Mouse (Mus musculus) neural tube, embryonic 15.5 days (tissue): Measurements from ENCODE around the gene Hoxd10. TPM values are rescaled to one million over a fixed set of nuclear protein-coding genes. Genes with fewer than 3 reads are reported as not detected.

Experiments used
- ATAC-seq: fragments of 200-750 bp; cut with Nextera tagmentation; 2 replicates; pipeline ENCODE4 v1.8.0; 2017; ENCODE audit warnings: mild to moderate bottlenecking, moderate TSS enrichment, moderate library complexity; ENCODE audit not compliant: low FRiP score
- H3K27ac ChIP-seq: fragments of 300-500 bp; sonication (generic); replicated peaks from 2 replicates; pipeline ENCODE4 v1.5.1; 2015; ENCODE audit warnings: mild to moderate bottlenecking, inconsistent platforms
- H3K27me3 ChIP-seq: fragments of 300-500 bp; sonication (generic); replicated peaks from 2 replicates; pipeline ENCODE4 v1.6.1; 2015; ENCODE audit warnings: inconsistent platforms
- H3K36me3 ChIP-seq: fragments of 300-500 bp; sonication (generic); 2 replicates; pipeline ENCODE4 v1.6.1; 2015; ENCODE audit warnings: inconsistent platforms
- H3K4me1 ChIP-seq: fragments of 300-500 bp; sonication (generic); 2 replicates; pipeline ENCODE4 v1.6.1; 2015; ENCODE audit warnings: inconsistent platforms
- H3K4me2 ChIP-seq: fragments of 300-500 bp; sonication (generic); 2 replicates; pipeline ENCODE4 v1.6.1; 2015; ENCODE audit warnings: inconsistent platforms, mild to moderate bottlenecking, moderate library complexity
- H3K4me3 ChIP-seq: fragments of 300-500 bp; sonication (generic); replicated peaks from 2 replicates; pipeline ENCODE4 v1.5.1; 2015; ENCODE audit warnings: mild to moderate bottlenecking, inconsistent platforms
- H3K9ac ChIP-seq: fragments of 300-500 bp; sonication (generic); replicated peaks from 2 replicates; pipeline ENCODE4 v1.6.1; 2015; ENCODE audit warnings: mild to moderate bottlenecking, inconsistent platforms
- H3K9me3 ChIP-seq: fragments of 300-500 bp; sonication (generic); replicated peaks from 2 replicates; pipeline ENCODE4 v1.6.1; 2016; ENCODE audit warnings: inconsistent platforms
- WGBS: fragments of 180-500 bp; shearing (Covaris S2); methylation state at CpG from one replicate; pipeline ENCODE4 v1.1.7; 2015; ENCODE audit warnings: mixed read lengths; 5-methylcytosine and 5-hydroxymethylcytosine counted together
- polyA plus RNA-seq: library from polyadenylated mRNA; unstranded; fragments of >200 nt; fragmentation: Nextera tagmentation; extraction: Ambion mirVana; gene quantifications from 2 replicates; pipeline ENCODE4 v1.2.1, GENCODE M21; 2015

Gene Hoxd10
- polyA plus RNA-seq, 1 experiment from 2014 or later, result 61.8 TPM

DNA sequence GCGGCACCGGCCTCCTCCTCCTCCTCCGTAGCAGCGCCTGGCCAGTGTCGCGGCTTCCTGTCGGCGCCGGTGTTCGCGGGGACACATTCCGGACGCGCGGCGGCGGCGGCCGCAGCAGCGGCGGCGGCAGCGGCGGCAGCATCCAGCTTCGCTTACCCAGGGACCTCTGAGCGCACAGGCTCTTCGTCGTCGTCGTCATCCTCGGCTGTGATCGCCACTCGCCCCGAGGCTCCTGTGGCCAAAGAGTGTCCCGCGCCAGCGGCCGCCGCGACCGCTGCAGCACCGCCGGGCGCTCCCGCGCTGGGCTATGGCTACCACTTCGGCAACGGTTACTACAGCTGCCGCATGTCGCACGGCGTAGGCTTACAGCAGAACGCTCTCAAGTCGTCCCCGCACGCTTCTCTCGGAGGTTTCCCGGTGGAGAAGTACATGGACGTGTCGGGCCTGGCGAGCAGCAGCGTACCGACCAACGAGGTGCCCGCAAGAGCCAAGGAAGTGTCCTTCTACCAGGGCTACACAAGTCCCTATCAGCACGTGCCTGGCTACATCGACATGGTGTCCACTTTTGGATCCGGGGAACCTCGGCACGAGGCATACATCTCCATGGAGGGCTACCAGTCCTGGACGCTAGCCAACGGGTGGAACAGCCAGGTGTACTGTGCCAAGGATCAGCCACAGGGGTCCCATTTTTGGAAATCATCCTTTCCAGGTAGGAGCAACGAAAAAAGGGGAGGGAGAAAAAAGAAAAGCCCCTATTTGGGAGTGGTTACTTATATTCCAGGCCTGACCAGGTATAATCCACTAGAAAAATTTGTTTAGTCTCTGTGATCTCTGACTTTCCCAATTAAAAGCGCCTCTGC, 23.1 kb upstream of the Hoxd10 start:
- Histone ChIP-seq H3K9ac (no peak overlapping the region), H3K36me3 (no peaks in the 10 kb centered on the region), H3K4me1 (peaks cover 18% of the 10 kb centered on the region), H3K27me3 (peaks cover 92% of the 10 kb centered on the region), H3K9me3 (no peaks in the 10 kb centered on the region), H3K4me3 (peak overlapping the region; percentile 33), H3K4me2 (peak overlapping the region; percentile 56), H3K27ac (no peak overlapping the region)
- WGBS, result under 1% methylated on average over 50 of the region's 74 CpGs
- ATAC-seq, result no peak; the same call in 1 of the 2 replicates

- no peak overlapping the region for H3K4me2 ChIP-seq
- H3K27me3 ChIP-seq, result peaks cover 92% of the 10 kb centered on the region
- ATAC-seq, result no peak
Observed at GRCm38 (mm10) chr2:74669230-74669578, 22.5 kb upstream of the Hoxd10 start.

GRCm38 (mm10) chr2:74669650-74670235, 22.0 kb upstream of the Hoxd10 start:
- no peaks in the 10 kb centered on the region for H3K36me3 ChIP-seq
- WGBS, result 3% methylated on average over 14 of the region's 14 CpGs

More at GRCm38 (mm10) chr2:74669230-74669578, 22.5 kb upstream of the Hoxd10 start:
- Histone ChIP-seq H3K9ac (no peak overlapping the region), H3K4me1 (peaks cover 18% of the 10 kb centered on the region), H3K36me3 (no peaks in the 10 kb centered on the region), H3K27ac (no peak overlapping the region), H3K9me3 (no peaks in the 10 kb centered on the region), H3K4me3 (0 out of 2 replicates have a peak overlapping the region, but pooled peaks have one; percentile 33)
- WGBS, result 1% methylated on average over 3 of the region's 3 CpGs

DNA sequence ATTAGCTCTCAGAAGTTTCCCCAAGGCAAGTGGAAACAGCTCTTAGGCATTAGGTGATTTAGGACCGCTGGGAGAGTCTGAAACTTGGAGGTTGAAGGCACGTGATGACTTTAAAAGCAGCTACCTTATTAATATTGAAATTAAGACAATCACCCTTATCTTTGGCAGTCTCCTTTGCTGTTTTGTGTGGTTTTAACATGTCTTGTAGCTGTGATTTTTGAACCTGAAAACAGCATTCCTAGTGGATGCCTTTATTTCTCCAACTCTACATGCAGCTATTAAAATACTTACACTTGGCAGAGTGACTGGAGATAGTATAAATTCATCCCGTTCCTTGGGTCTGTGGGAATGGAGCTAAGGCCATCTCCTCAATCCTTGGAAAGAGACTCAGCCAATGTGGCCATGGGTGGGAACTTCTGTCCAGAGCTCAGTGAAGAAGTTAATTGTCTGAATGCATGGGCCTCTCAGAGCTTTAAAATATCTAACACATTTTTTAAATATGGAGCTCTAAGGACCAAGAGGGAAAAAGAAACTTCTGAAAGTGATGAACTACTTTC, 21.0 kb upstream of the Hoxd10 start:
- Histone ChIP-seq H3K9me3 (no peaks in the 10 kb centered on the region), H3K27me3 (peaks cover 93% of the 10 kb centered on the region), H3K4me1 (peaks cover 25% of the 10 kb centered on the region), H3K36me3 (no peaks in the 10 kb centered on the region), H3K4me2 (no peak overlapping the region), H3K27ac (no peak overlapping the region), H3K4me3 (no peak overlapping the region), H3K9ac (no peak overlapping the region)
- WGBS, result 11% methylated on average over 3 of the region's 3 CpGs
- no peak for ATAC-seq

More at GRCm38 (mm10) chr2:74669650-74670235, 22.0 kb upstream of the Hoxd10 start:
- H3K4me3 ChIP-seq, result no peak overlapping the region
- H3K4me1 ChIP-seq, result peaks cover 18% of the 10 kb centered on the region
- H3K27me3 ChIP-seq, result peaks cover 92% of the 10 kb centered on the region
- H3K9me3 ChIP-seq, result no peaks in the 10 kb centered on the region
- no peak overlapping the region for H3K27ac ChIP-seq
- no peak for ATAC-seq
- H3K9ac ChIP-seq, result no peak overlapping the region
- H3K4me2 ChIP-seq, result no peak overlapping the region

DNA sequence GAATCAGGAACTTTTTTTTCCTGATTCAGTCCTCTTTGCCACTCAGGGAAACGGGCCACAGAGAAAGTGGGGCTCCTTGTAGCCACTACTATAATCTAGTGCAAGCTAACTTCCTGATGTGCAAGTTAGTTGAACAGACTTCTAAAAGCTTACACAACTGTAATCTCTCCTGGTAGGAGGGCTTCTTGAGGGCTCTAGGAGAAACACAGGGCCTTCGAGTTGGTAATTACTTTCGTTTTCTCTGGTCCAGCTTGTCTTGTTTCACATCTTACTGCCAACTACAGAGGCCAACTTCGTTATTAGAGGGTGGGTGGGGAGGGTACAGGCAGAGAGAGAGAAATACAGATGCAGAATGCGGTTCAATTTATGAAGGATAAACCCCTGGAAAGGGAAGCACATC, 19.9 kb upstream of the Hoxd10 start:
- Histone ChIP-seq H3K27ac (no peak overlapping the region), H3K4me1 (peaks cover 25% of the 10 kb centered on the region), H3K36me3 (no peaks in the 10 kb centered on the region), H3K9ac (no peak overlapping the region), H3K4me2 (no peak overlapping the region), H3K4me3 (no peak overlapping the region), H3K9me3 (no peaks in the 10 kb centered on the region), H3K27me3 (peaks cover 95% of the 10 kb centered on the region)
- WGBS, result 13% methylated on average over 5 of the region's 5 CpGs
- ATAC-seq, result no peak

GRCm38 (mm10) chr2:74672481-74673362, 19.0 kb upstream of the Hoxd10 start:
- no peak overlapping the region for H3K27ac ChIP-seq
- peaks cover 95% of the 10 kb centered on the region for H3K27me3 ChIP-seq
- no peaks in the 10 kb centered on the region for H3K36me3 ChIP-seq
- peak overlapping the region; percentile 24 for H3K4me3 ChIP-seq
- WGBS, result 4% methylated on average over 40 of the region's 40 CpGs
- H3K9ac ChIP-seq, result no peak overlapping the region
- no peaks in the 10 kb centered on the region for H3K9me3 ChIP-seq
- ATAC-seq, result peak; percentile 51; the same call in 1 of the 2 replicates
- H3K4me2 ChIP-seq, result peak overlapping the region; percentile 52
- H3K4me1 ChIP-seq, result peaks cover 23% of the 10 kb centered on the region

DNA sequence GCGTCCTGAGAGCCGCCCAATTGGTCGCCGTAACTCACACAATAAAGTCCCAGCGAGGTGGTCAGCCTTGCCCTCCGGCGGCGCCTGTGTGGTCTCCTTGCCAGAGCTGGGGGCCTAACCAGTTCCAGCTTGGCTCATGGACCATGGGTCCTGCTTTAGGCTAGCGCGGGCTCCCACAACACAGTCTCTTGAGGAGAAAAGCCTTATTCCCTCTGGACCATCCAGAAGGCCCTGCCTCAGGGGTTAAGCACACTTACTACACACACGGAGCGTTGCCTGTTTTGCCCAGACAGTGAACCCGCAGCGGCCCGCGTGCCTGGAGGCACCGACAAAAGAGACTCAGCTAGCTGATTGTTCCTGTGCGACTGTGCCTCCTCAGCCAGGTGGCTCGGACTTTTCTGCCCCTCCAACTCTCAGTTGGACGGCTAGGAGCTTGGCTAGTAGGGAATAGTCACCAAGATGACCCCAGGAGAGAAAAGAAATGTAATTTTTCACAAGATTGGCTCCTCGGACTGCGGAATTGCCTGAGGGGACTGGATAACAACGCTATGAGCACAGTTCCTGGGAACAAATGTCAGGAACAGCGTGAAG, 17.8 kb upstream of the Hoxd10 start:
- H3K4me3 ChIP-seq, result no peak overlapping the region
- H3K9me3 ChIP-seq, result no peaks in the 10 kb centered on the region
- no peak for ATAC-seq
- H3K4me1 ChIP-seq, result peaks cover 14% of the 10 kb centered on the region
- no peak overlapping the region for H3K27ac ChIP-seq
- no peaks in the 10 kb centered on the region for H3K36me3 ChIP-seq
- no peak overlapping the region for H3K9ac ChIP-seq
- H3K27me3 ChIP-seq, result peaks cover 94% of the 10 kb centered on the region
- 3% methylated on average over 24 of the region's 24 CpGs for WGBS
- H3K4me2 ChIP-seq, result no peak overlapping the region

GRCm38 (mm10) chr2:74674881-74675665, 16.7 kb upstream of the Hoxd10 start, which contains the start of gene Hoxd12:
Gene Hoxd12, plus strand, starts transcription at chr2:74675013.
- H3K27ac ChIP-seq, result no peak within 1 kb of the TSS
- no peak for ATAC-seq
- H3K27me3 ChIP-seq, result peaks cover 96% of the 10 kb centered on the region
- H3K4me3 ChIP-seq, result no peak within 1 kb of the TSS
- no peaks in the 10 kb centered on the region for H3K36me3 ChIP-seq
- H3K4me1 ChIP-seq, result peaks cover 14% of the 10 kb centered on the region
- WGBS, result 5% methylated on average over 47 of the region's 47 CpGs
- H3K4me2 ChIP-seq, result no peak within 1 kb of the TSS
- no peaks in the 10 kb centered on the region for H3K9me3 ChIP-seq
- no peak within 1 kb of the TSS for H3K9ac ChIP-seq

DNA sequence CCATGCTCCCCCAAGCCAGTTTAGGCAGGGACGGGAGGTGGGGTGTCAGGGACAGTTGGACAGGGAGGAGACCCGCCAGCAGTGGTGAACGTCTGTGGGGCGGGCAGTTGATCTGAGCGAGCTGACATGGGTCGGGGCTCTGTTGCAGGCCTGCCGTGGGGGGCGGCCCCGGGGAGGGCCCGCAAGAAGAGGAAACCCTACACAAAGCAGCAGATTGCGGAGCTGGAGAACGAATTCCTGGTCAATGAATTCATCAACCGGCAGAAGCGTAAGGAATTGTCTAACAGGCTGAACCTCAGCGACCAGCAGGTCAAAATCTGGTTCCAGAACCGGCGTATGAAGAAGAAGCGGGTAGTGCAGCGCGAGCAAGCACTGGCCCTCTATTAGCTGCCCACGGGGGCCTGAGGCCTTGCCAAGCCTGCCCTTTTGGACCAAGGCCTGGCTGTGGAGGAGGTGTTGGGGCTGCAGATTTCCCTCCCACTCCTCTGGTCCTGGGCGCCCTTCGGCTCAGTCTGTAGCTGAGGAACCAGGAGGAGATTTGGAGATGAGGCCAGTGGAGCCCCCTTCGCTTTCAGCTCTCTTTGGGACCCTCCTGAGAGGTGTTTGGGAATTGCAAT, 15.9 kb upstream of the Hoxd10 start:
- Histone ChIP-seq H3K9ac (no peak overlapping the region), H3K27ac (no peak overlapping the region), H3K36me3 (no peaks in the 10 kb centered on the region), H3K4me2 (no peak overlapping the region), H3K27me3 (peaks cover 98% of the 10 kb centered on the region), H3K4me3 (no peak overlapping the region), H3K9me3 (no peaks in the 10 kb centered on the region), H3K4me1 (peaks cover 14% of the 10 kb centered on the region)
- WGBS, result 9% methylated on average over 24 of the region's 24 CpGs
- ATAC-seq, result no peak

GRCm38 (mm10) chr2:74676376-74677052, 15.2 kb upstream of the Hoxd10 start:
- Histone ChIP-seq H3K4me2 (no peak overlapping the region), H3K9ac (no peak overlapping the region), H3K4me1 (peaks cover 16% of the 10 kb centered on the region), H3K4me3 (no peak overlapping the region), H3K9me3 (no peaks in the 10 kb centered on the region), H3K27ac (no peak overlapping the region), H3K27me3 (peaks cover 99% of the 10 kb centered on the region), H3K36me3 (no peaks in the 10 kb centered on the region)
- ATAC-seq, result no peak
- WGBS, result 11% methylated on average over 9 of the region's 9 CpGs
